Mouse (Mus musculus): ENCODE measurements at regions not wholly inside any gene's neighbourhood (a gene's known extent, or its start where the extent isn't known, plus 50 kb on each side); places are given as distances from the start of the nearest gene placed in this dataset.

GRCm38 (mm10) chr4:57362652-57363051, 61.0 kb upstream of the Ptpn3 start:
- DNase-seq (ENCODE audit: low read depth, low spot score) = peak; percentile 48

GRCm38 (mm10) chr4:57369736-57370373, 64.2 kb upstream of the Palm2 start:
- DNase-seq (ENCODE audit: low read depth, low spot score) = peak; percentile 90

GRCm38 (mm10) chr4:57377872-57378271, 56.2 kb upstream of the Palm2 start:
- DNase-seq (ENCODE audit: low read depth, low spot score) = no peak

- no peak for DNase-seq (ENCODE audit: low read depth, low spot score)
These were observed 53.8 kb upstream of the Palm2 start for GRCm38 (mm10) chr4:57380063-57380800.

GRCm38 (mm10) chr4:57381306-57381705, 52.7 kb upstream of the Palm2 start:
- DNase-seq (ENCODE audit: low read depth, low spot score) = no peak
